Comparison of ENCODE assay signal across 1 mouse cellular context in the genomic region with DNA sequence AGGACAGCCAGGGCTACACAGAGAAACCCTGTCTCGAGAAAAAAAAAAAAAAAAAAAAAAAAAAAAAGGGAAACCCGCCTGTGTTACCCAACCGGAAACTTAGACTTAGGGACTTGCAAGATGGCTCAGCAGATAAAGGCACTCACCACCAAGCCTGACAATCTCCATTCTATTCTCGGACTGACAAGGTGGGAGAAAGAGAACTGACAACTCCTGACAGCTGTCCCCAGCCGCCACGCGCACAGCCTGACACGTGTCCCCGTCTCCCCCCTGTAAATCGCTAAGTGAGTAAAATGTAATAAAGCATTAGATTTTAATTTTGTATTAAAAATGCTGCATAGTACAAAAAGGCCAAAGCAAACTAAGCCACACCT.
TF ChIP-seq lines count a peak whose summit lies in the region.

No protein-coding gene starts in this region.

TF ChIP-seq in MEL, 35 proteins besides CTCF, POLR2A, EP300 and RAD21 (continued from another document):
- peak; percentile 52; the same call in 1 of the 2 replicates for TF ChIP-seq MAZ (IDR thresholded peaks at IDR 0.05; ENCODE audit: low read depth, low read length)
TF ChIP-seq in MEL: peak in this region for 14.
